Mouse (Mus musculus) MEL (cell line): Measurements from ENCODE around the gene 4930579F01Rik.

Source experiments
- CHD1 ChIP-seq: IDR thresholded peaks from 2 replicates; pipeline ENCODE4 v1.6.1; 2012; ENCODE audit warnings: low read depth, mild to moderate bottlenecking, inconsistent platforms, low read length, improper control_type of control experiment
- CTCF ChIP-seq, 3 experiments: IDR thresholded peaks in 2 of 3; conservative IDR thresholded peaks in 1 of 3; 2 replicates each; pipeline ENCODE4 v1.5.1; 2011 to 2012; ENCODE audit warnings: low read length in 3 of 3, low read depth in 2 of 3, mild to moderate bottlenecking in 2 of 3, improper control_type of control experiment in 1 of 3, inconsistent platforms in 1 of 3, mixed read lengths in 1 of 3, moderate library complexity in 1 of 3; ENCODE audit not compliant: control insufficient read depth in 1 of 3, insufficient read depth in 1 of 3, poor library complexity in 1 of 3, severe bottlenecking in 1 of 3
- ELF1 ChIP-seq: IDR thresholded peaks from 2 replicates; pipeline ENCODE4 v1.6.1; 2014; ENCODE audit warnings: low read depth, mild to moderate bottlenecking, inconsistent platforms, low read length, improper control_type of control experiment, moderate library complexity
- EP300 ChIP-seq, 2 experiments: IDR thresholded peaks; 2 replicates each; pipeline ENCODE4 v1.6.1; 2011; ENCODE audit warnings: improper control_type of control experiment in 2 of 2, low read length in 2 of 2, low read depth in 1 of 2, mild to moderate bottlenecking in 1 of 2
- GATA1 ChIP-seq: IDR thresholded peaks from 2 replicates; pipeline ENCODE4 v1.6.1; 2011; ENCODE audit warnings: low read depth, low read length, improper control_type of control experiment
- JUND ChIP-seq: IDR thresholded peaks from 2 replicates; pipeline ENCODE4 v1.6.1; 2011; ENCODE audit warnings: low read depth, mild to moderate bottlenecking, improper control_type of control experiment, low read length
- MAX ChIP-seq: IDR thresholded peaks from 2 replicates; pipeline ENCODE4 v1.6.1; 2011; ENCODE audit warnings: low read length, improper control_type of control experiment
- MAZ ChIP-seq: IDR thresholded peaks from 2 replicates; pipeline ENCODE4 v1.6.1; 2012; ENCODE audit warnings: low read depth, mild to moderate bottlenecking, inconsistent platforms, low read length, improper control_type of control experiment
- NELFE ChIP-seq: IDR thresholded peaks from 2 replicates; pipeline ENCODE4 v1.6.1; 2011; ENCODE audit warnings: low read depth, low read length, improper control_type of control experiment
- POLR2A ChIP-seq, 2 experiments: IDR thresholded peaks; 2 replicates each; pipeline ENCODE4 v1.6.1; 2011 to 2012; ENCODE audit warnings: low read length in 2 of 2, mild to moderate bottlenecking in 2 of 2, control low read depth in 1 of 2, improper control_type of control experiment in 1 of 2, low read depth in 1 of 2, moderate library complexity in 1 of 2; ENCODE audit not compliant: control insufficient read depth in 1 of 2, insufficient read depth in 1 of 2, poor library complexity in 1 of 2
- TAL1 ChIP-seq: IDR thresholded peaks from 2 replicates; pipeline ENCODE4 v1.6.1; 2012; ENCODE audit warnings: mild to moderate bottlenecking, inconsistent platforms, low read length, moderate library complexity, mixed read lengths
- UBTF ChIP-seq: IDR thresholded peaks from 2 replicates; pipeline ENCODE4 v1.6.1; 2012; ENCODE audit warnings: low read depth, mild to moderate bottlenecking, inconsistent platforms, low read length, improper control_type of control experiment, moderate library complexity, borderline replicate concordance; ENCODE audit not compliant: insufficient read depth
- USF2 ChIP-seq, 2 experiments: IDR thresholded peaks; 2 replicates each; pipeline ENCODE4 v1.6.1; 2011 to 2012; ENCODE audit warnings: improper control_type of control experiment in 2 of 2, low read length in 2 of 2, borderline replicate concordance in 1 of 2, inconsistent platforms in 1 of 2, low read depth in 1 of 2, mild to moderate bottlenecking in 1 of 2; ENCODE audit not compliant: insufficient read depth in 1 of 2
- ZC3H11A ChIP-seq: IDR thresholded peaks from 2 replicates; pipeline ENCODE4 v1.6.1; 2012; ENCODE audit warnings: low read depth, mild to moderate bottlenecking, inconsistent platforms, low read length, improper control_type of control experiment

- TF ChIP-seq CHD1 (no peak), CTCF (IDR thresholded peaks at IDR 0.05 in 2 of 3, conservative IDR thresholded peaks at IDR 0.05 in 1 of 3; ENCODE audit: control insufficient read depth in 1 of 3, insufficient read depth in 1 of 3, low read depth in 2 of 3, low read length in 3 of 3, poor library complexity in 1 of 3, severe bottlenecking in 1 of 3) (no peak), UBTF (no peak), GATA1 (no peak), MAX (no peak), POLR2A (IDR thresholded peaks at IDR 0.05; ENCODE audit: control insufficient read depth in 1 of 2, insufficient read depth in 1 of 2, low read depth in 1 of 2, low read length in 2 of 2, poor library complexity in 1 of 2) (no peak), TAL1 (no peak), ZC3H11A (no peak), EP300 (IDR thresholded peaks at IDR 0.05; ENCODE audit: low read depth in 1 of 2, low read length in 2 of 2) (no peak), MAZ (no peak), USF2 (IDR thresholded peaks at IDR 0.05; ENCODE audit: borderline replicate concordance in 1 of 2, insufficient read depth in 1 of 2, low read depth in 1 of 2, low read length in 2 of 2) (no peak), NELFE (no peak), ELF1 (no peak), JUND (no peak)
Observed at GRCm38 (mm10) chr3:138183371-138183770, 10.3 kb downstream of the 4930579F01Rik start.
